Comparison of ENCODE assay signal across 8 mouse cellular contexts in the genomic region with DNA sequence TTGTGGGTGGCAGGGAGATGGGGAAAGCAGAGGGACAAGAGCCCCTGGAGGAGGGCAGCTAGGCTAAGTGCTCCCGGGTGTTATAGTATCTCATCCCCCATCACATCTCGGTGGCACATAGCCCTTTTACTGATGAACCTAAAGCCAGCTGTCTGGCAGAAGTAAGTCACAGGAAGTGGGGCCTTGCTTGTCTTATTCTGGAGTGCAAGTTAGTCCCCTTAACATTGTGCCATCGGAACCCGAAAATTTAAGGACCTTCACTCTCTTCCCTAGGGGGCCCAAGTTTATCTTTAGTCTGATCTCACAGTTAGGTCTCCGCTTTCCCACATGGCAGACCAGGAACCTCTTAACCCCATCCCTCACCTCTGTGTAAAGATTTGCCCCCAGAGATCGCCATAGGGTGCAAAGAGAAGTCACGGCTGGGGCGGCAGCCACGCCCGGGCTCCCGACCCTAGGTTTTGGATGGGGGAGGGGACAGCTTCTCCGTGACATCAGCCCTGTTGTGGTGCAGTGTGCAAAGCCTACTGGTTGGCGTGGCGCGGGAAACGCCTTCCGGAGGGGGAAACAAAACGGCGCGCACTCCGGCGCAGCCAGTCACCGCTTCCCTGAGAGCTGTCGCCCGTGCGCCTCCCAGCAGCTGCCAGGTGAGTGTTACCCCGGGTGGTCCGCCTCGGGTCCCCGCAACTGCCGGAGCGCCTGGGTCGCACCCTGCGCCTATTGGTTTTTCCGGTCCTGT. TPM values are rescaled to one million over a fixed set of nuclear protein-coding genes. Genes with fewer than 3 reads are reported as not detected.
DNase-seq lines count a peak whose midpoint lies in the region; ATAC-seq and TF ChIP-seq lines count a peak whose summit lies in the region.

No protein-coding gene starts in this region.

- H3K9ac ChIP-seq in heart, embryonic 14.5 days (ENCODE audit: low read length): peak overlapping the region; percentile 87
- peak overlapping the region; percentile 92 for H3K9ac ChIP-seq in liver, embryonic 14.5 days (replicated peaks)
- H3K9ac ChIP-seq in stomach, embryonic 15.5 days: peak overlapping the region; percentile 85

- no peak for TF ChIP-seq CTCF in liver, embryonic 14.5 days (IDR thresholded peaks at IDR 0.05; ENCODE audit: low read depth)

- WGBS in heart, embryonic 14.5 days: under 1% methylated on average over 35 of the region's 35 CpGs
- WGBS in liver, embryonic 14.5 days (ENCODE audit: insufficient replicate concordance): under 1% methylated on average over 35 of the region's 35 CpGs
- 1% methylated on average over 35 of the region's 35 CpGs for WGBS in stomach, embryonic 15.5 days

- no peaks in the 10 kb centered on the region for H3K9me3 ChIP-seq in heart, embryonic 14.5 days (ENCODE audit: control insufficient read depth, low read length)
- H3K9me3 ChIP-seq in liver, embryonic 14.5 days (ENCODE audit: control insufficient read depth, low read length): no peaks in the 10 kb centered on the region
- H3K9me3 ChIP-seq in stomach, embryonic 15.5 days: no peaks in the 10 kb centered on the region

- H3K36me3 ChIP-seq in heart, embryonic 14.5 days (ENCODE audit: control insufficient read depth, insufficient read depth, low read length): 0 out of 2 replicates have a peak, but pooled peaks cover 4% of the 10 kb centered on the region
- no peaks in the 10 kb centered on the region for H3K36me3 ChIP-seq in liver, embryonic 14.5 days (replicated peaks; ENCODE audit: control insufficient read depth, insufficient read depth, low read depth)
- no peaks in the 10 kb centered on the region for H3K36me3 ChIP-seq in stomach, embryonic 15.5 days

- H3K4me1 ChIP-seq in brown adipose tissue, adult 24 weeks (ENCODE audit: control insufficient read depth, insufficient read depth, insufficient read length, low read length): peaks cover 10% of the 10 kb centered on the region; the same call in 1 of the 2 replicates
- H3K4me1 ChIP-seq in heart, embryonic 14.5 days (ENCODE audit: control insufficient read depth in 2 of 2, insufficient read depth in 2 of 2, low read length in 2 of 2): peaks cover 33 to 59% of the 10 kb centered on the region in 2 experiments
- peaks cover 11 to 29% of the 10 kb centered on the region in 2 experiments; a peak in 3 of 4 replicates for H3K4me1 ChIP-seq in liver, embryonic 14.5 days (replicated peaks; ENCODE audit: control insufficient read depth in 2 of 2, insufficient read depth in 2 of 2, low read length in 1 of 2)
- peaks cover 47% of the 10 kb centered on the region for H3K4me1 ChIP-seq in stomach, embryonic 15.5 days

- H3K4me3 ChIP-seq in brown adipose tissue, adult 24 weeks (ENCODE audit: insufficient read depth, low read depth, low read length): peak overlapping the region; percentile 78
- H3K4me3 ChIP-seq in heart, embryonic 14.5 days (ENCODE audit: control insufficient read depth in 1 of 2, insufficient read depth in 1 of 2, low read depth in 1 of 2, low read length in 2 of 2): peak overlapping the region; percentile 62 to 83
- peak overlapping the region; percentile 82 to 87 for H3K4me3 ChIP-seq in liver, embryonic 14.5 days (ENCODE audit: insufficient read depth in 1 of 2, low read depth in 2 of 2, low read length in 2 of 2)
- H3K4me3 ChIP-seq in stomach, embryonic 15.5 days (replicated peaks): peak overlapping the region; percentile 69

- peak; percentile 84 to 89 for DNase-seq in CD8-positive naive resting alpha-beta T cell, adult 2 months (ENCODE audit: low read depth in 2 of 2, low spot score in 2 of 2)
- peak; percentile 93 for DNase-seq in kidney, postnatal 10 days
- DNase-seq in liver, embryonic 14.5 days (ENCODE audit: low read depth in 3 of 3, low spot score in 3 of 3): peak; percentile 82 to 87 (median 84)
- peak; percentile 89 for DNase-seq in neural tube, embryonic 10.5 days (ENCODE audit: extremely low spot score, low spot score)

- no peaks in the 10 kb centered on the region for H3K27me3 ChIP-seq in heart, embryonic 14.5 days (ENCODE audit: control insufficient read depth, insufficient read depth, low read length)
- H3K27me3 ChIP-seq in liver, embryonic 14.5 days (ENCODE audit: control insufficient read depth, insufficient read depth, low read length): no peaks in the 10 kb centered on the region
- no peaks in the 10 kb centered on the region for H3K27me3 ChIP-seq in stomach, embryonic 15.5 days (replicated peaks)

- H3K4me2 ChIP-seq in heart, embryonic 14.5 days (ENCODE audit: low read length): peak overlapping the region; percentile 85
- H3K4me2 ChIP-seq in liver, embryonic 14.5 days (ENCODE audit: low read depth): peak overlapping the region; percentile 94
- peak overlapping the region; percentile 66 for H3K4me2 ChIP-seq in stomach, embryonic 15.5 days

- TF ChIP-seq EP300 in liver, embryonic 14.5 days (IDR thresholded peaks at IDR 0.05; ENCODE audit: low read depth): no peak; the same call in 1 of the 2 replicates

- peak overlapping the region; percentile 94 for H3K27ac ChIP-seq in brown adipose tissue, adult 24 weeks (replicated peaks; ENCODE audit: low read depth, low read length)
- peak overlapping the region; percentile 92 to 93 for H3K27ac ChIP-seq in heart, embryonic 14.5 days (replicated peaks in 1 of 2; ENCODE audit: control insufficient read depth in 1 of 2, insufficient read depth in 1 of 2, low read depth in 2 of 2, low read length in 2 of 2)
- peak overlapping the region; percentile 69 for H3K27ac ChIP-seq in liver, embryonic 14.5 days
- H3K27ac ChIP-seq in stomach, embryonic 15.5 days: peak overlapping the region; percentile 98

- ATAC-seq in erythroid progenitor cell, adult 5-6 weeks (replicated peaks; ENCODE audit: low FRiP score, poor library complexity, severe bottlenecking): peak; percentile 88
- ATAC-seq in heart, embryonic 14.5 days (ENCODE audit: insufficient number of reproducible peaks, insufficient read depth, low FRiP score, low read depth): peak; percentile 80
- peak; percentile 90 for ATAC-seq in liver, embryonic 14.5 days (ENCODE audit: insufficient read depth)
- ATAC-seq in stomach, embryonic 15.5 days (ENCODE audit: insufficient read depth, low FRiP score, low read depth): peak; percentile 82

RNA-seq across cellular contexts. Expression of a gene that starts 8.9 kb away (rescaled TPM):
- polyA plus RNA-seq in brown adipose tissue, adult 24 weeks (2012; ENCODE audit: insufficient read depth, insufficient read length, missing spikeins): 33.7 and 37.2 TPM in 2 replicates
- total RNA-seq in erythroid progenitor cell, adult 5-6 weeks (2015; ENCODE audit: low replicate concordance): 46.5 and 48.6 TPM in 2 replicates
- 31.8 and 44.7 TPM in 2 replicates for total RNA-seq in erythroid progenitor cell, adult 5-6 weeks (2017; ENCODE audit: low replicate concordance)
- polyA plus RNA-seq in heart, embryonic 14.5 days (2014; fragmentation: Nextera tagmentation; extraction: Ambion mirVana): 133 and 220 TPM in 2 replicates
- polyA plus RNA-seq in liver, embryonic 14.5 days (2012; rRNA removed): 35.7 and 38.2 TPM in 2 replicates
- polyA plus RNA-seq in liver, embryonic 14.5 days (2014; fragmentation: Nextera tagmentation; extraction: Ambion mirVana): 33.8 and 34.7 TPM in 2 replicates
- polyA plus RNA-seq in stomach, embryonic 15.5 days (2015; fragmentation: Nextera tagmentation; extraction: Ambion mirVana): 225 and 236 TPM in 2 replicates

RNA-seq across cellular contexts. Expression of a gene that starts 37.1 kb away (rescaled TPM):
- polyA plus RNA-seq in brown adipose tissue, adult 24 weeks (2012; ENCODE audit: insufficient read depth, insufficient read length, missing spikeins): 498 and 651 TPM in 2 replicates
- total RNA-seq in erythroid progenitor cell, adult 5-6 weeks (2015; ENCODE audit: low replicate concordance): not detected in 2 replicates
- not detected in 2 replicates for total RNA-seq in erythroid progenitor cell, adult 5-6 weeks (2017; ENCODE audit: low replicate concordance)
- polyA plus RNA-seq in heart, embryonic 14.5 days (2014; fragmentation: Nextera tagmentation; extraction: Ambion mirVana): 72.4 and 77.2 TPM in 2 replicates
- 3.2 TPM in 2 replicates for polyA plus RNA-seq in liver, embryonic 14.5 days (2012; rRNA removed)
- polyA plus RNA-seq in liver, embryonic 14.5 days (2014; fragmentation: Nextera tagmentation; extraction: Ambion mirVana): 4.5 and 5.2 TPM in 2 replicates
- 79.8 and 95.3 TPM in 2 replicates for polyA plus RNA-seq in stomach, embryonic 15.5 days (2015; fragmentation: Nextera tagmentation; extraction: Ambion mirVana)

RNA-seq across cellular contexts. Expression of a gene that starts 50.4 kb away (rescaled TPM):
- 13.6 and 19.7 TPM in 2 replicates for polyA plus RNA-seq in brown adipose tissue, adult 24 weeks (2012; ENCODE audit: insufficient read depth, insufficient read length, missing spikeins)
- not detected in 2 replicates for total RNA-seq in erythroid progenitor cell, adult 5-6 weeks (2015; ENCODE audit: low replicate concordance)
- total RNA-seq in erythroid progenitor cell, adult 5-6 weeks (2017; ENCODE audit: low replicate concordance): not detected in 2 replicates
- 5,020 and 5,035 TPM in 2 replicates for polyA plus RNA-seq in heart, embryonic 14.5 days (2014; fragmentation: Nextera tagmentation; extraction: Ambion mirVana)
- 0.95 and 1.3 TPM in 2 replicates for polyA plus RNA-seq in liver, embryonic 14.5 days (2012; rRNA removed)
- 1.5 and 1.7 TPM in 2 replicates for polyA plus RNA-seq in liver, embryonic 14.5 days (2014; fragmentation: Nextera tagmentation; extraction: Ambion mirVana)
- polyA plus RNA-seq in stomach, embryonic 15.5 days (2015; fragmentation: Nextera tagmentation; extraction: Ambion mirVana): 8.8 and 15.3 TPM in 2 replicates

Comparison
In these comparisons a context has a peak if more than half of its experiments do, and no peak if none do; other contexts are left out.
1. Peak in every context shown above with its lines: DNase-seq, ATAC-seq, H3K4me3 ChIP-seq and H3K27ac ChIP-seq.
2. RNA of a gene that starts 37.1 kb away (polyA plus RNA-seq): 498 to 651 TPM in brown adipose tissue, adult 24 weeks, 79.8 to 95.3 TPM in stomach, embryonic 15.5 days and 72.4 to 77.2 TPM in heart, embryonic 14.5 days; 3.2 to 5.2 TPM in liver, embryonic 14.5 days; every median in the first group is over 10 times any median in the second.
3. RNA of a gene that starts 50.4 kb away (polyA plus RNA-seq): 5,020 to 5,035 TPM in heart, embryonic 14.5 days; 13.6 to 19.7 TPM in brown adipose tissue, adult 24 weeks, 8.8 to 15.3 TPM in stomach, embryonic 15.5 days and 0.95 to 1.7 TPM in liver, embryonic 14.5 days; every median in the first group is over 100 times any median in the second.